Mouse (Mus musculus) CD4-positive, CD25-positive, alpha-beta regulatory T cell, adult 2 months (primary cell): ENCODE results near the gene Slc6a16.

ENCODE experiments used
- DNase-seq: peaks from one replicate; pipeline ENCODE4 v3.0.0-alpha.2; 2012; ENCODE audit warnings: low read depth, low spot score

Gene Slc6a16

DNA sequence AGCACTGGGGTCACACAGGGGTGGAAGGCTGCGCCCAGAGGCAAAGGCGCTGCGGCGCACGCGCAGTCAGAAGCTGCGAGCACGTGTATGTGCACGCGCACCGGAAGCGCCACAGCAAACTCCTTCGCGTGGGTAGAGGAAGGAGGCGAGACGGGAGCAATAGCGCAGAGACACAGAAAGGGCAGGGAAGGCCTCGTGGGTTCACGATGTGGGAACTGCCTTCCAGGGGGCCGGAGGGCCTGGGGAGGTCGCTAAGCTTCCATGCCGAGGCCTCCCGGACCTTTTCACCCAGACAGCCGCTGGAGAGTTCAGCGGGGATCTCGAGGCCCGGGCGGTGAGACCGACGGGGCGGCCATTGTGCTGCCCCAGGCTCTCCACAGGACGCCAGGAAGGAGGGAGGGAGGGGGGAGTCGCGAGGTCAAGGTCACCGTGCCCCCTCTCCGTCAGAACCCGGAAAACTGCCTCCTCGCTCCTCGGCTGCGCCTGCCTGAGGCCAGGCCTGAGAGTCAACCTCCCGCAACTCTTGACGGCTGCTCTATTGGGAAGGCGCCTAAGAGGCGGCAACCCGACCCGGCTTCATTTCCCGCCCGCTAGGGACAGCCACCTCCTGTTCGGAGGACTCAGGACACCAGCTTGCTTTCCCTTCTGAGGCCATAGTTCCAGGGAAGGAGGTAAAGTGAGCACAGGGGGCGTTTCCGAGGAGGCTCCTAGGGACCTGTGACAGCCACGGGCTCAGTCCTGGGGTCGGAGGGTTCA is at the start of gene Slc6a16:
TSS of gene Slc6a16 (plus strand) at position 453 of the 756 bp plus-strand sequence.
- no peak for DNase-seq

DNA sequence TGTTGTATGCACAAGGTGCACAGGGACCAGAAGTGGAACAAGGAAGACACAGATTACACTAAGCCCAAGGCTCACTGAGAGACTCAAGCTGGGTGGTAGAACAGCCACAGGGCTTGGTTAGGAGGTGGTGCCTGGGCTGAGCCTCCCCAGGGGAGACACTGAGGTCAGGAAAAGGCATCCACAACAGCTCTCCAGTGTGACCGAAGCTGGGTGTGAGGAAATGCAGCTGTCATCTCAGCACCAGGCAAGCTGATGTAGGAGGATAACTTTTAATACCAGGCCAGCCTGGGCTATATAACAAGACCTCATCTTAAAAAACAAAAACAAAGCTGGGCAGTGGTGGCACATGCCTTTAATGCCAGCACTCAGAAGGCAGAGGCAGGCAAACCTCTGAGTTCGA is 49.7 kb upstream of the Slc6a16 start:
- no peak for DNase-seq

DNA sequence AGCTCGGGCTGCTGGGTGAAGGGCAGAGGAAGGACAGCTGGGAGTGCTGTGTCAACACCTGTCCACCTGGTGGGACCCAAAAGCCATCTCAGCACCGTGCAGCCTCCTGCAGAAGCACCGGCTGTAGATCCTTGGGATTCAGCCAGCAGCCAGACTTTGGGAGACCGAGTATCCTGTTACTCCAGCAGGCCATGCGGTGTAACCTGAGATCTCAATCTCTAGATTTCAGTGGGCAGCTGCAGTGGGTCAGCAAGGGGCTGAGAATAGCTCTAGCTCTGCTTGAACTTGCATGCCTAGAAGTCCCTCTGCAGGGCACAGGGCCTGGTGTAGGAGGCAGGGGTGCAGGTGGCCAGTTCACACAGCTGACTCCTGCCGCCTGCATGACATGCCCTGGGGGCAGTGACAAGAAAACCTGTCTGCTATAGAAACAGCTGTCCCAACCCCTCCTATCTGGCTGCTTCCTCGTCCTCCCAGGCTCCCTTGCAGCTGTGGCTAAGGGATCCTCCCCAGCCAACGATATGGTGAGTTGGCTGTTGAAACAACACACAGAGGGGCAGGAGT is 49.0 kb upstream of the Slc6a16 start:
- DNase-seq = no peak

DNA sequence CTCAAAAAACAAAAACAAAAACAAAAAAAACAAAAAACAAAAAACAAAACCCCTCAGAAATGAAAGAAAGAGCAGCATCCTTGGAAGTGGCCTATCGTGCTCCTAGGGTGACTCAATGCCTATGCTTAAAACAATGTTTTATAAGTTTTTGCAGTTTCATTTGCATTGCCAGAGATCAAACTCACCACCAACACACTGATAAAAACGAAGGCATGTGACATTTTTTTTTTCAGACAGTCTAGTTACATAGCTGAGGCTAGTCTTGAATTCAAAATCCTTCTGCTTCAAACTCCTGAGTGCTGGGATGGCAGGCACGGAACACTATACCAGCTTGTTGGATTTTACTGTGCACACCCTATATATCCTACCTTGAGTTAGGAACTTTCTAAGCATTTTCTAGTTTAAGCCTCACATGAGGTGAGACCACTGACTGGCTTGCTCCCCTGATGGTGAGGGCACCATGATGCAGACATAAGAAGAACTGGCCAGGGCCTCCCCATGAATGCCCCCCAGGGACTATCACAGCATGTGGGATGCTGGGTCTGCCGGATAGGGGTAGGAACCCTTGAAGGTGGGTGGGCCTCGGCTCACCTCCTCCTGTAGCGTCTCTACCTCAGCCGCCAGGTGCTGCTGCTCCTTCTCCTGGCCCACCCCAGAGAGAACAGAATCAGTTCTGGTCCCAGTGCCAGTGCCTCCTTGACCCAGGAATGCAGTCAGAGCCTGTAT is 48.1 kb upstream of the Slc6a16 start:
- DNase-seq = no peak

DNA sequence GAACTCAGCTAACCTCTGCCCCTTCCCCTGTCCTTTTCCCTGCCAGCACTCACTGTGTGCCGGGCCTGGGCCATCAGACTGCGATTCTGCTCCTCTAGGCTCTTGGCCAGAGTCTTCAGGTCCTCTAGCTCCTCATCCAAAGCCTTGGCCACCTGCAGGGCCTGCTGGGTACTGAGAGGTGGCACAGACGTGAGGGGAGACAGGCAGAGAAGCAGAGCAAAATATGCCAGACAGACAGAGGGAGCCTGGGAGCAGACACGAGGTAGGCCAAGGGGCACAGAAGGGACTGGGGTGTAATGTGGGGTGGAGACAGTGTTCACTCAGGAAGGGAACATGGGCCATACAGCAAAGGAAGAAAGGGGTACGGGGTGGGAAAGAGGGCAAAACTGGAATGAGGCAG is 47.5 kb upstream of the Slc6a16 start:
- no peak for DNase-seq

DNA sequence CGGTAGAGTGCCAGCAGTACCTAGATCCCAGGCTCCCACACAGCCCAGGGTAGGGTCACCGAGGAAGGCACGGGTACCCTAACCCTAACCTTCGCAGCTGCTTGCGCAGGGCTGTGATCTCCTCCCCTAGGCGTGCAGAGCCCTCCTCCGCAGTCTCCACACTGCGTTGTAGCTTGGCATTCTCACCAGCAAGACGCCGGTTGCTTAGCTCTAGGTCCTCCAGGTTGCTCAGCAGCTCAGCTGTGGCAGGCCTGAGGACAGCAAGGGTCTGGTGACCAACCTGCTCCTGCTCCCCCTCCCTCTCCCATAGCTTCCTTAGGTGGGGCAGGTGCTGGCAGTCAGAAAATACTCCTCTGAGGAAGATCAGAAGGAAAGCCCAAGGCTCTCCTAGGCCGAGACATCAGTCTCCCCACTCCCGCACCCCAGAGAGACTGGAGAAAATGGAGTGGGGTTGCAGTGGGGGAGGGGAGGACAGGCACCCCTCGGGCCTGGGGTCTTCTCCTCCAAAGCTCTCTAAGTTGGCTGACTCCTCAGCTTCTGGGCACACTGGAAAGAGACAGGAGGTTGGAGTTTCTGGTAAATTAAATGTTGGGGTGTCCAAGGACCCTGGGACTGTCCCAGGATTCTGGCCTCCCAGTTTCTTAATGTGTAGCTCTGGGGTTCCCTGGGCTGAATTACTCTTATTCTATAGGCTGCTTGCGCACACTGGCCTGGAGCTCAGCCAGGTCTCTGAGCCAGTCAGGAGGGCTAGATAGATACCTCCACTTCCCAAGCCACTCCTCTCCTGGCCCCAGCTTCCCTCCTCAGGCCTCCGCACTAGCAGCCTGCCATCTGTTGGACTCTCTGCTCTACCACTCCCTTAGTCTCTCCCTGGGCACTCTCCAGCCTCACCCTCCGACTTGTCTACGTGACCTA is 46.8 kb upstream of the Slc6a16 start:
- DNase-seq = no peak

DNA sequence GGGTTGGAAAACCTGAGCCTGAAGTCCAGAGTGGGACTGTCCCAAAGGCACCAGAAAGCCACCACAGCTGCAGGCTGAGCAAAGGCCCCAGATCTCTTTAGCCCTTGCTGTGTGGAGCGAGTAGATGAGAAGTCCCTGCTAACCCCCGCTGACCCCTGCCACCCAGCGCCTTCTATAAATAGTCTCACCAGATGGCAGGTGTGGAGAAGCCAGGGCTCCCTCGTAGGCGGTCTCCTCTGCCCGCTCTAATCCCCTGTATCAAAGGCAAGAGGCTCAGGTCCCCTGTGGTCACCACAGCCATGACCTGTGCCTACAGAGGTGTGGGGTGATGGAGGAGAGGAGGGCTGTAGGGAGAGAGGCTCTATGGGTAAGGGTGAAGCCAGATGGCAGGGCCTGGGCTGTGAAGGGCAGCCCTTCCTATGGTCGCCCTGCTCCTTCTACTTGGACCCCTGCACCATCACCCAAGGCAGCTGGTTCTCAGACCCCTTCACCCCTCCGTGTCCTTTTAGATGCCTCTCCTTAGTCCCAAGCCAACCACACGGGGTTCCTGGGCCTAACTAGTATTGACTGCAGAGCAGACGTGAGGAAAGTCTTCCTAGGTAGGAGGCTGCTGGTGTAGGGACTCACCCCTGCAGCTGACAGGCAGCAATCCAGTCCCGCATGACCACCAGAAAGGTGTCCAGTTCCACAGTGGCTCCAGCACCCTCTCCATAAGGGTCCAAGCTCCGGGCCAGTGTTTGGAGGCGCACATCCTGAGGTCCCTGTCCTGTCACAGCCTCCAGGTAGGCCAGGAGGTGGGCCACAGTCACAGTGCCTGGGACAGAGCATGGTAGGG is 45.3 kb upstream of the Slc6a16 start:
- DNase-seq = no peak

DNA sequence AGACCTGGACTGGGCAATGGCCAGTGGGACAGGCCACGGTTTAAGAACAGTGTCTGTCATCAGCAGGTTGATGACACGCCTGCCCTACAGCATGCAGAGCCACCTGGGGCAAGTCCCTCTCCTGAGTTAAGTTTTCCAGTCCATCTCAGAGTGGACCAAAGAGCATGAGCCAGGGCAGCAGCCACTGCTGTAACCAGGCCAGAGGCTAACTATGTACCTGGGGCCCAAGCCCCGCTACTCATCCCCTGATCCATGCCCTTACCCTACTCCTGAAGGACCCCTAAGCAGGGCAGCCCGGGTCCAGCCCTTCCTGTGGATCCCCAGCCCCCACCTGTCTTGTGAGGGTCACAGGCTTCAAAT is 44.7 kb upstream of the Slc6a16 start:
- no peak for DNase-seq

DNA sequence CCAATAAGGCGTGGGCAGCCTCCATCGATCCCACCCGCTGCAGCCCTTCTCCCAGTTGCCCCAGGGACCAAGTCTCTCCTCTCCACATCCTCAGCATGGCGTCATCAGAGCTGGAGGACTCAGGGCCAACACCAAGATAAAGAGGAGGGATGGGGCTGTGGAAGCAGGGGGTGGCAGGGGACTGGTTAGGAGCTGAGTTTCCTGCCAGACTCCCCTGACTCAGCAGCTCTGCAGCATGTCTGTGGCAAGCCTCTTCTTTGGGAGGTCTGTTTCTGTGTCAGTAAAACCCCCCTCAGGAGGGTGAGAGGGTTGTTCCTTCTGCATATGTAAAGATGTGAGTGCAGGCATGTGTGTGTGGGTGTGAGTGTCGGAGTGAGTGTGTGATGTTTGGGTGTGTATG is 43.9 kb upstream of the Slc6a16 start:
- DNase-seq = no peak

DNA sequence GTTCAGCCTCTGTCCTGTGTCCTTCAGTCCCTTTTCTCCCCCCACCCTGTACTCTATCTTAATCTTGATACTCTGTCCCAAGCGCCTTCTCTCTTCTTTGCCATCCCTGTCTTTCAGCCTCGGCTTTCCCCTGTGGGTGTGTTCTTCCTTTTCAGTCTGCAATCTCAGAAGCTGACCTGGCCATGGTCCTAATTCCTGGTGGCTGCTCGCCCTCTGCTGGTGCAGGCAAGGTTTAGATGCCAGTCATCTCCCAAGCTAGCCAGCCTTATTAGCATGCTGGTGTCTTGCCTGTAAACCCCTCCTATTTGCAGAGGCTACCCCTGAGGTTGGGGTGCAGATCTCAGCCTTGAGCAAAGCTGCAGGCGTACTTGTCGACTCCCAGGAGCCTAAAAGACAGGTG is 42.5 kb upstream of the Slc6a16 start:
- DNase-seq = peak; percentile 72

DNA sequence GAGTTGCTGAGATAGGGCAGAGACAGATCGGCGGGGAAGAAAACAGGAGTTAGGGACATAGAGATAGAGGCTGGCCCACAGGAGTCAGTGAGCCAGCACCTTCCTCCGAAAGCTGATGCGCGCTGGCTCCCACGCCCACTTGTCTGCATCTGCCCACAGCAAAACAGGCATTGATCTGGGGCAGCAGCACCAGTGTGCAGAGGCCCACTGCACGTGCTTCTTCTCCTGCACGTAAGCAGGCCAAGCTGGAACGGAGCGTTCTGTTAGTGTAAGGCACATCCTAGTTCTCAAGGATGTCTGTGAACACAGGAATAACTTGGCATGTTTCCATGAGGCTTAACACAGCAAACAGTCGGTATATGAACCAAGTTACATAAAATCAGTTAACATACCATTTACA is 41.9 kb upstream of the Slc6a16 start:
- no peak for DNase-seq

DNA sequence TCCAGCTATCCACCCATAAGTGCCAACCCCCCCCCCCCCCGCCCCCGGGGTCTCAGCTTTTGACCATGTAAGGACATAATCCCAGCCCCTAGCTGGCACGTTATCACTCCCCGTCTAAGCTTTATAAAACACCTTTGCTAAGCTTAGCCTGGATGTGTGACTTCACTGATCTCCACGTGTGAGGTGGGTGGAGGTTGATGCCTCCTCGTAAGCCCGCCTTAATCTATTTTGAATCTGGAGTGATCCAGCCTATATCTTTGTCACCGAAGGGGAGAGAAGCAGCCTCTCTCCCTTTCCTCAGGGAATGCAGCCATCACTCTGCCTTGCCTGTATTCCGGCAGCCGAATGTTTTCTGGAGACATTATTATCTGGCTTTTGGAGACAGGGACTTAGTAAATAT is 38.2 kb upstream of the Slc6a16 start:
- no peak for DNase-seq

DNA sequence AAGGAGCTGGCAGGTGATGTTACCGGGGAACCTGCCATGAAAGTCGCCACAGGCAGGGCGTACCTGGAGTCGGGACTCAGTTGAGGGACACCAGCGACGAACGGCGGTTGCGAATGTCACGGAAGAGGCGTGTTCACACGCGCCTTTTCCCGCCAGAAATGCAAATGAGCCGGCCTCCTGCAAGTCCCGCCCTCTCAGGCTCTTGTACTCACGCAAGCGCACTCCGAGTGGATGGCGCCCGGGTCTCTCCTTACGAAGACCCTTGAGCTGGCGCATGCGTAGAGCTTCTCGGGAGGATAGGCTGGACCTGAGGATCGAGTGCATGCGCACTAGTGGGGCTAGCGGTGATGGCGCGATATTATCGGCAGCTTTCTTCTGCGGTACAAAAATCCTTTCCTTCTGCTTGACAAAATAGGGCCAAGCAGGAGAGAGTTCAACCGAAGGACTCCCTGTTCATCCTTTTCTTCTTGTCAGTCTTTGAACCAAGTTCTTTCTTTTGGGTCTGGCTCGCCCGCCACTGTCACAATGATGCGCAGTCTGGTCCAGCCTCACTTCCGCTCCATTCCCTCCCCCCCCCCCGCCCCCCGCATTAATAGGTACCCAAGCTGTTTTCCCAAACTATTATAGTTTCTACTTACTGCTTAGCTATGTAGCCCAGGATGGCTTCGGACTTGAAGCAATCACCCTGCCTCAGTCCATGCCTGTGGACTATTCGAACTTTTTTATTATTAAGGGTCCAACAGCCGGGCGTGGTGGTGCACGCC is 36.3 kb upstream of the Slc6a16 start, which contains the start of gene Ccdc155:
TSS of gene Ccdc155 (minus strand) at position 513 of the 764 bp plus-strand sequence.
- peak; percentile 97 for DNase-seq

DNA sequence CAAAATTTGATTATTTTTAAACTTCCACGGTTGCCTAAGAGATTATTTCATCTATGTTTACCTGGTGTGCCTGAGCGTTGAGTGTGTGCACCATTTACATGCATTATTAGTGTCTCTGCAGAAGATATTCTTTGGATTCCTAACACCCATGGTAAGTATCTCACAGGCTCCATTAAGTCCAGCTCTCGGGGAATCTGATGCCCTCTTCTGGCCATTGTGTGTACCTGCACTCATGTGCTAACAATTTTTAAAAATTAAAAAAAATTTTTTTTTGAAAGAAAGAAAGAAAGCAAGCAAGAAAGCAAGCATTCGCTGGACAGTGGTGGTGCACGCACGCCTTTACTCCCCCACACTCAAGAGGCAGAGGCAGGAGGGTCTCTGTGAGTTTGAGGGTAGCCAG is 32.6 kb upstream of the Slc6a16 start:
- DNase-seq = no peak

DNA sequence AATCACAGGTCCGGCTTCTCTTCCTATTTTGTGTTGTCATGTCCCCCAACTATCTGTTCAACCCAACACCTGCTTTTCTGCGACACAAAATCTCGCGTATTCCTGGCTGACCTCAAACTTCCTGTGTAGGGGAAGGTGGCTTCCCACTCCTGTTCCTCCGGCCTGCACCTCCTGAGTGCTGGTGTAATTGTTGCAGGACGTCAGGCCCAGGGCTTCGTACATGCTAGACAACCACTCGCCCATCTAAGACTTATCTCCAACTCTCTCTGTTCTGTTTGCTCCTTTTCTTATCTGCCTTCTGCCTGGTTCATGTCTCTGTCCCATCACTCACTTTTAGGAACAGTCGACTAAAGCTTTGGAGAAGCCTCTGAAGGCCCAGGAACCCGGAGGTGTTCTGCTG is 29.8 kb upstream of the Slc6a16 start:
- DNase-seq = peak; percentile 37

DNA sequence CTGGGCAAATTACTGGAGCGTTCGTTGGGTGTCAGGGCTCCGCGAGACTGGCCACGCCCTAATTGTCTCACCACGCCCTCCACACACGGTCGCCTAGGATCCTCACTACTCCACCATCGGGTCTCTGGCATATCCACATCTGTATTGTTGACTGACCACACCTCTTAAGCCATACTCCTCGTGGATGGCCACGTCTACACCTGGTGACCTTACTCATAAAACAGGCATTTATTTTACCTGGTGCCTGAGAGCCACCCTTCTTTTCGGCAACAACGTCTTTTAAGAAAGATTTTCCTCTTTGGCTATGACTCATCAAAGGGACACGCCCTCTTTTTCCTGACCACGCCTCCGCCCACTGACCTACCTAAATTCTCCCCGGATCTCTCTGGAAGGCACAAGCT is 29.0 kb upstream of the Slc6a16 start, which contains the start of gene Dkkl1:
TSS of gene Dkkl1 (minus strand) at position 297 of the 401 bp plus-strand sequence.
- DNase-seq = peak; percentile 61

DNA sequence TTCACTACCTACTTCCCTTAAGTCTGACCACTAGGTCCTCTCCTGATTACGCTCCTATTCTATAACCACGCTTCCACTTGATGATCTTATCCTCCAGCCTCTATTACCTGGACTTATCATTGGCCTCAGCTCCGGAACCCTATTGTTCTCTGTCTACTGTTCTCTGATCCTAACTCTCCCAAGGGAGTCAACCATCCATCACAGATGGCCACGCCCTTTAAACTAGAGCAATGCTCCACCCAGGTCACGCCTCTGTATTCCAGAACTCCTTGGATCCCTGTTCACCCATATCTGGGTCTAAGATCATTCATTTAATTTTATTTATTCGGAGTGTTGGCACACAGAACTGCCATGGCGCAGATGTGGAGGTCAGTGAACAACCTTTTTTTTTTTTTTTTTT is 28.5 kb upstream of the Slc6a16 start:
- no peak for DNase-seq

DNA sequence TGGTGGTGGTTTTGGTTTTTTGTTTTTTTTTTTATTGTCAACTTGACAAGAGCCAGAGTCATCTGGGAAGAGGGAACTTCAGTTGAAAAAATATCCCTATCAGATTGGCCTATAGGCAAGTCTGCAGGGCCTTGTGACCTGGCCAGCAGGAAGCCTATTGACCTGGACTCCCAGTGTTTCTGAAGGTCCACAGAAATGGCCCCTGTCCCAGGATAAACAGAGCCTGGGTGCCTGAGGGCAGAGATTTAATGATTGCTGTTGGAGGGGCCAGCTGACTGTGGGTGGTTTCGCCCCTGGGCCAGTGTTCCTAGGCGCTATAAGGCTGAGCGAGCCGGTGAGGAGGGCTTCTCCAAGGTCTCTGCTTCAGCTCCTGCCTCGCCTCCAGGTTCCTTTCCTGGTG is 27.2 kb upstream of the Slc6a16 start:
- DNase-seq = no peak

DNA sequence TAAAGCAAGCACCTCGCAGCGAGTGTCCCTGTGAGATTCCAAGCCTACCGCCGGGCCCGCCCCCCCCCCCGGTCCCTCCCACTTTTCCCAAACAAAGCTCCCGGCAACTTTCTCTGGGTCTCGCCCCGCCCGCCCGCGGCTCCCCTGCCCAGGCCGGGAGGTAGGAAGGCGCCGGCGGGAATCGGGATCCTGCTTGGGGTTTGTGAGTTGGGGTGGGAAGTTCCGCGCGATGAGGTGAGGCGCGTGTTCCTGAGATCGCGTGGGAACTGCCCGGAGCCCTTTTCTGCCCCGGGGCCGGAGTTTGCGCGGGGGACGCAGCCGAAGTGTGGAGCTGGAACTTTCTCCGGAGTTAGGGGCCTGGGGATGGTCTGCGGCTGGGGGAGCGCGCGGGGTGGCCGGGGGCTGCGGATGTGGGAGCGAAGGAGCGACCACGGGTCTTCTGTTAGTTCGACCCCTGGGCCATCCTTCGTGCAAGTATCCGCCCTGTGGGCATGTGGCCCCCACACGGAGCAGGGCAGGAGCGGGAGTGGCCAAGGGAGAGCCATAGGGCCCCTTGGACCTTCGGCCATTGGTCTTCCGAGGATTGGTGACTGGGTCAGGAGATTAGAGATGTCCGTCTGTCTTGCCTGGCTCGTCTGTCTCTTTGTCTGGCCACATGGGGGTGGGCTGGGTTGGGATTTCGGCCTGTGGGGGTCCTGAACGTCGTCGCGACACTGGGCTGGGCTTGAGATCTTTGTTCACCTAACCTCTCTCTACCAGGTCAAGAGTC is 25.0 kb upstream of the Slc6a16 start, which contains the start of gene Tead2:
TSS of gene Tead2 (plus strand) at position 81 of the 769 bp plus-strand sequence.
- no peak for DNase-seq
